Mouse (Mus musculus) granulocyte monocyte progenitor cell, adult 5-6 weeks (primary cell): ENCODE measurements around the gene Srebf2. TPM values are rescaled to one million over a fixed set of nuclear protein-coding genes. Genes with fewer than 3 reads are reported as not detected.
A peak's percentile ranks its signal among the peaks of the same experiment; 100 is the strongest.

Source experiments
- ATAC-seq: replicated peaks from 2 replicates; pipeline ENCODE4 v1.8.0; 2016; ENCODE audit warnings: mild to moderate bottlenecking, moderate TSS enrichment, inconsistent platforms; ENCODE audit not compliant: poor library complexity, severe bottlenecking
- total RNA-seq, 2 experiments: library from RNA; stranded (forward) in 1 of 2; stranded (reverse) in 1 of 2; fragments of 200-712, 200-1000 nt in 1 of 2; fragments of >200 nt in 1 of 2; fragmentation: Nextera tagmentation in 1 of 2; gene quantifications; 2 replicates each; pipeline ENCODE4 v1.2.3; 2014 to 2017

The Srebf2 gene
- total RNA-seq, 2 experiments from 2014 or later: 16.5 to 19.0 TPM

DNA sequence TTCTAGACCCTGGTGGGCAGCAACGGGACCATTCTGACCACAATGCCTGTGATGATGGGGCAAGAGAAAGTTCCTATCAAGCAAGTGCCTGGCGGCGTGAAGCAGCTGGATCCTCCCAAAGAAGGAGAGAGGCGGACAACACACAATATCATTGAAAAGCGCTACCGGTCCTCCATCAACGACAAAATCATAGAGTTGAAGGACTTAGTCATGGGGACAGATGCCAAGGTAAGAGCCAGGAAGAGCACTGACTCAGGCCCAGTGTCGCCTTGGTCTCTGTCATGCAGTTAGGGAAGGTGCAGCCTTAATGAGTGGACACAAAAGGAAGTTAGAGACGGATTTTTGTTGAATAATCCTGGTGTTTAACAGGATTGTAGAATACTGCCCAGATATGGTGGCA is 28.1 kb downstream of the Srebf2 start:
- ATAC-seq: no peak

DNA sequence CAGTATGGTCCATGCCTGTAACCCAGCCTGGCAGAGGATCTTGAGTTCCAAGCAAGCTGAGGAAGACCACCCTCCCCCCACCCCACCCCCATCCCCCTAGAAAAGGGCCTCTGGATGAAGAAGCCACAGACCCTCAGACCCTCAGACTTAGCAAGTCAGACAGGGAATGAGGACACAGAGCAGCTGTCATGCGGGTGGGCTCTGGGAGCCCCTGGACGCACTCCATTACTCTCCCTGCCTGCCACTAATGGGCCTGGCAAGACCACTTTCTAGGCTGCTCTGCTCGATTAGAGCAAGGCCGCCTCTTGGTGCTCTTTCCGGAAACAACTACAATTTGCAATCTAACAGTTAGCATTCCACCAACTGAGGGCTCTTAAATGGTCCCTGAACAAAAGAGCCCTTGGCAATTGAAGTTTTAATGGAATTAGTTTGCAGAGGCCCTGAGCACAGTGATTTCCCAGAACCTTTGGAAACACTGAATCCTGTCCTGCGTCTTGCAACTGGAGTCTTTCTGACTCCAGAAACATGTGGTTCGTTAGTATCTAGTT is 30.8 kb downstream of the Srebf2 start:
- ATAC-seq: no peak

DNA sequence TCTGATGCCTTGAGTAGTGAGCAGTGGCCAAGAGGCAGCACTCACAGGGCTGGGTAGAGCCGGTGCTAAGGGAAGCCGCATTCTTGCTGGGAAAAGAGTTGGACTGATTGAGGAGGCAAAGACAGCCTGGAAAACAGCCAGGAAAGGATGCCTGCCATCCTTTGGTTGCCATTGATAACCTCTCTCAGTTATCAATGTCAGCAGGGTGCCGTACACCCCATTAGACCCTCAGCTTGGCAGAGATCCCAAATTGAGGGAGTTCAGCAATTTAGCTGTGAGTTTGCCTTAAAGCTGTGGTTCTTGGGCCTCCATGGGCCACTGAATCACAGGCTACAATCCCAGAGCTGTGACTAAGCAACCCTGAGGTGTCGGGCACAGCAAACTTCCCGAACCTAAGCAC is 34.1 kb downstream of the Srebf2 start:
- ATAC-seq: no peak

DNA sequence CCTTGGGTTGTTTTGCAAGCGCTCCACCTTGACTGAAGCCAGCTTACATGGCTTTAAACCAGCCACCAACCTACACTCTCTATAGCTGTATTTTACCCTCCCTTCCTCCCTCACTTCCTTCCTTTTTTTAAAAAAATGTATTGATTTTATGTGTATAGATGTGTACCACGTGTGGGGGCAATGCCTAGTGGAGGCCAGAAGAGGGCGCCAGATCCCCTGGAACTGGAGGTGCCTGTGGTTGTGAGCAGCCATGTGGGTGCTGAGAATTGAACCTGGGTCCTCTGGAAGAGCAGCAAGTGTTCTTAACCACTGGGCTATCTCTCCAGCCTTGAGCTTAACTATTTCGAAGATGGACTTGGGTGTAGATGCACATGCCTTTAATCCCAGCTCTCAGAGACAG is 35.3 kb downstream of the Srebf2 start:
- no peak for ATAC-seq

DNA sequence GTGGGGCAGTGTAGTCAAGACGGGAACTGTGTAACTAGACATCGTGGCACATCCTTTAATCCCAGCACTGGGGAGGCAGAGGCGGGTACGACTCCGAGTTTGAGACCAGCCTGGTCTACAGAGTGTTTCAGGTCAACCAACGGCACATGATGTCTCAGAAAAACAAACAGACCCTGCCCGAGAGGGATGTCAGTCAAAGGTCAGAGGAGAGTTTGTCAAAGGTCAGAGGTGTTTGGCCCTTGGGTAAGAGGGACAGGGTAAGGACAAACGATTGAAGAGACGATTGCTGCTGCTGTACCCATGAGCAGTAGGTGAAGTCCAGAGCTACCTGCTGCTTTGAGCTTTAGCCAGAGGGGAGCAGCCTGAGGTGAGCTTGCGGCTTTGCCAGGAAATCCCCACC is 36.6 kb downstream of the Srebf2 start:
- no peak for ATAC-seq

DNA sequence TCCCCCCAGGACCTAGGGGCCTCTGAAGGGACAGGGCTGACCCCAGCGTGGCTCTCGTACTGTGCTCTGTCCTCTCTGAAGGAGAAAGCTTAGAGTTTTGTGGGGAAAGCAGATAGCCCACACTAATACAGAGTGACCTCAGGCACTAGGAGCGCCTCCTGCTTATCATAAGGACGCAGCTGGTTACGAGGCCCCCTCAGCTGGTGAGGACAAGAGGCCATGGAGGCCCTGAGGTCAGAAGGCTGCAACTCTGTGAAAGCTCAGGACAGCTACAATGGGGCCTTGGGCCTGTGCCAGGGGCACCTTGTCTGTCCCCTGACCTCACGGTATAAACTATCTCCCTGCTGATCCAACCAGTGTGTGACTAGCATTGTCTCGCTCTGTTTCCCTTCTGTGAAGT is 37.2 kb downstream of the Srebf2 start:
- ATAC-seq: no peak

DNA sequence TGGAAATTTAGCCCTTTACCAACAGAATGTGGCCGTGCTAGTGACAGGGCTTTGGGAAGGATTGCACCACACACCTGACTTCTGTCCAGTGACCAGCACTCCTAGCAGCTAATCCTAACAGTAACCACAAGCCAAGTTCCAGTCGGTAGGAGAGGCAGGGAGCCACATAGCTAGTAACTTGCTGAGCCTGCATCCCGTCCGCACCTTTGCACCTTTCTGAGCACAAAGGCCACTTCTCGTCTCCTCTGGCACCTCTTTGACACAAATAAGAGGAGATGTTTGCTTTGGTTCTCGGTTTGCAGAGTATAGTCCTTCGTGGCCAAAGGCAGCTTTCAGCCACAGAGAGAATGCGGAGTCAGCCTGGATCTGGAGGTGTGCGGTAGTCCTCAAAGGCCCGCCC is 37.7 kb downstream of the Srebf2 start:
- ATAC-seq: no peak

DNA sequence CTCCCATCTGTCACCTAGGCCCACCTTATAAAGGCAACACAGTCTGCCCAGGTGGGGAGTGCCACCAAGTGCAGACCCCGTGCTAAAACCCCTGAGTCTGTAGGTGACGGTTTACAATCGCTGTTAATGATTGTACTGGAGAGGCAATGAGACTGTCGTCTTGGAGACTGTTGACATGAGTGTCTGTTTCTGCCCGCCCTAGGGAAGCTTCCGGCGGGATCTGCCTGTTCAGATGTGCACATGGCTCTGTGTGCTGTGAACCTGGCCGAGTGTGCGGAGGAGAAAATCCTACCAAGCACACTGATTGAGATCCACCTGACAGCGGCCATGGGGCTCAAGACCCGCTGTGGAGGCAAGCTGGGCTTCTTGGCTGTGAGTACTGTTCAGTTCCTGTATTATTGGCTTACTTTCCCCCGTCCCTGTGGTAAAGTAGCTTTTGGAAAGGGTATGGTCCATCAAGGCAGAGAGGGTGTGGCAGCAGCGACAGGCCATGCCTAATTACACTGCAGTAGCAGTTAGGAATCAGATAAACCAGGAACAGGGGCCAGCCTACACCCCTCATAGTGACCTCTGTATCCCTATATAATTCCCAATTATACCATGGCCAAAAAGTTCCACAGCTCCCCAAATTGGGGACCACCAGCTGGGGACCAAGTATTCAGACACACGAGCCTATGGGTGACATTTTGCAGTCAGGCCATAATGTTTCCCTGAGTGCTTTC is 38.2 kb downstream of the Srebf2 start:
- no peak for ATAC-seq

DNA sequence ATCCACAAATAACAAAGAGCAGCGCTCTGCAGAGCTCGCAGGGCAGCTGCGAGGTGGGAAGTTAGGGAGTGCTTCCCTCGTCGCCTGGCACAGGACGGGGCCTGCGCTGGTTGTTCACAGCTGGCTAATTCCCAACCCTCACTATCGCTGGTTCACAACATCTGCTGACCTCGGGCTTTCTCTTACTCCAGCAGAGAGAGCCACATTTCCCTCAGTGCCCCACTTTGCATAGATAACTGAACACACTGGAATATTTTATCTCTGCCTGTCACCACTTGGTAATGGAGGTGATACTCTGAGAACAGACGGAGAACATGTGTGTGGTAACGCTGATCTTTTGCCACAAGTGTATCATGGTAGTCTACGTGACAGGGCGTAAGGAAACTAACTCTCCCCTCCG is 39.1 kb downstream of the Srebf2 start:
- ATAC-seq: no peak

DNA sequence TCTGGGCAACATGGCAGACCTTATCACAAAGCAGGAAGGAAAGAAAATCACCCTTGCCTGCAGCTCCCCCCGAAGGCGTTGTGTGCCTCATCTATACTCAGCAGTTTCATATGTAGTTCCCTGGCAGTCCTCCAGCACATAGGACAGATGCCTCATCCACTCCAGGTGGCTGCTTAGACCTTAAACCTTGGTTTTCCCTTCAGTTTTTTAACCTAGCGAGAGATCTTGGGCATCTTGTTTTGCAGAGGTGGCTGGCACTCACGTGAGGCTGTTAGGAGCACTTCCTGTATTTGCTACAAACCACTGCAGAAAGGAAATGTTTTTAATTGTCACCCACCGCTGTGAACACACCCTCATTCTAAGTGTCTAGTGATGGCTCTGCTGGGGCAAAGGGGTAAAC is 40.0 kb downstream of the Srebf2 start:
- peak; percentile 69 for ATAC-seq

DNA sequence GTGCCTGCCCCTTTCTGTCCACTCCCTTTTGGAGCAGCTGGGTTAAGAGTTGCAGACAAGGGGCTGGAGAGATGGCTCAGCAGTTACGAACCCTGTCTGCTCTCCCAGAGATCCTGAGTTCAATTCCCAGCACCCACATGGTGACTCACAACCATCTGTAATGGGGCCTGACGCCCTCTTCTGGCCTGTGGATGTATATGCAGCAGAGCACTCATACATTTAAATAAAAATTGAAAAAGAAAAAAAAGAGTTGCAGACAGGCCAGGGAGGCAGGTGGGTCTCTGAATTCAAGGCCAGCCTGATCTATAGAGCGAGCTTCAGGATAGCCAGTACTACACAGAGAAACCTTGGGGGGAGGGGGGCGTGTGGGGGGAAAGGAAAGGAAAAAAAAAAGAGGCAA is 40.4 kb downstream of the Srebf2 start:
- ATAC-seq: no peak

DNA sequence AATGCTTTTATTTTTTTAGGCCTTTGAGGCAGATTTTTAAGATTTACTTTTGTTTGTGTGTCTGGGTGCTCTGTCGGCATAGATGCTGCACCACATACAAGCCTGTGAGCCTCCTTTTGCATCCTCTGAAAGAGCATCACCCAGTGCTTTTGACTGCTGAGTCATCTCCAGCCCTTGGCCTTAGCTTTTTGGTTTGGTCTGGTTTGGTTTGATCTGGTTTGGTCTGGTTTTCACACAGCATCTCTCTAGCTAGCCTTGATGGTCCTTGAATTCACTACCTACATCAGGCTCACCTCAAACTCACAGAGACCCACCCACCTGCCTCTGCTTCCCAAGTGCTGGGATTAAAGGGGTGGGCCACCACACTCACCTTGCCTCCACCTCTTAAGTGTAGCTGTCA is 40.9 kb downstream of the Srebf2 start:
- no peak for ATAC-seq

DNA sequence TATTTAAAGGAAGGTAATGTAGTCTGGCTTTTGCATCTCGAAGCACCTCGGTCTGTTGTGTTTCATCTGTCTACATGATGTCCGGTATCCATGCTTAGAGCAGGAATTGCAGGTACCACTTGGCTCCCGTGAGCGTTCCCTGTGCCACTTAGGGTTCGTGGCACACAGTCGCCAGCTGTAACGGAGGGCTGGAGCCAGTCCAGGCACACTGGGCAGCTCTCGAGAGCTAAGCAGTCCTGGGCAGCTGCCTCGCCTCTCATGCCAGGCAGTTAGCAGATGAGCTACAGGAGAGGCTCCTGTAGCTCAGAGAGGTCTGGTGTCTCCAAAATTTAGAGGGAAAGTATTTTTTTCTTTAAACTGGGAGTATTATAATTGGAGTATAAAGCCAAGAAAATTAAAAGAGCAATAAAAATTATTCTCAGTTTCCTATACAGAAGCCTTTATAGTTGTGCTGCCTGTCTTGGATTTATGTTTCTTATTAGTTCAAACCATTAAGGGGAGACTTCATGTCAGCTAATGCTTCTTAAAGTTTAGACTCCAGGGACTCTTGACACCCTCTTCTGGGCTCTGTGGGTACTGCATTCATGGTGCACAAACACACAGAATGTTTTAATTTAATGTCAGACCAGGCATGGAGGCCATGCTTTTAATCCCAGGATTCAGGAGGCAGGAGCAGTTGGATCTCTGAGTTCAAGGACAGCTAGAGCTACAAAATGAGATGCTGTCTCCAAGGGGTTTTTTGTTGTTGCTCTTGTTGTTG is 41.7 kb downstream of the Srebf2 start:
- ATAC-seq: 0 out of 2 replicates have a peak, but pooled peaks have one; percentile 50

DNA sequence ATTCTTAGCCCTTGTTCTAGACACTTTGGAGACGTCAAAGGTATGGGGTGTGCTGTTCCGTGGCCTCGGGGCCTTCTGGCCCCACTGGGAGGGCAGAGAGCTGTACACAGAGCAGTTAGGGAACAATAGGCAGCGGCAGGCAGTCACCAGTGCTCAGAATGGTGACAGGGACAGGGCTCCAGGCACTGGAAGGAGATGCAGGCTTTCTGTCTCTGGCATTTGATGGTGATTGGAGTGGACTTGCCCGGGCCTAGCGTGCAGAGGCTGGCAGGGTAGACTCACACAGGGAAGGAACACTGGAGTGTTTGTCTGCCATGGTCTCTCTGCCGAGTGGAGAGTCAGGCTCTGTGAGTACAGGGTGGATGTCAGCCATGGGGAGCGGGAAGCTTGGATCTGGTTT is 45.6 kb downstream of the Srebf2 start:
- ATAC-seq: no peak

DNA sequence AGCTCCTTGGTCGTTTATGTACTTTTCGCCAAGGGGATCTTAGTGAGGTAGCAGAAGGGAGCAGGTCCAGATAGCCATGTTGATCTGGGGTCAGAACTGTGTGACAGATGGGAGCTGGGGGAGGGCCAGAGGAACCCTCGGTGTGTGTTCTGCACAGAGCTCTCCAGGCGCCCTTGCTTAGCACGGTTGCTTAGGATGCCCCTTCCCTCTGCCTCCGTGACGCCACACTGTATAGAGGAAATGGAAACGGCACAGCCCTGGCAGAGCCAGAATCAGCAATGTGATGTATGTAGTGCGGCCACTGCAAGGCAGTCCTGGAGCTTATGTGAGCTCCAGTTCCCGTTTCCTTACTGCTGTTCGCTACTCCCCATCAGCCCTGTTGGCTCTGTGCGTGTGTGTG is 49.3 kb downstream of the Srebf2 start:
- peak; percentile 73 for ATAC-seq

DNA sequence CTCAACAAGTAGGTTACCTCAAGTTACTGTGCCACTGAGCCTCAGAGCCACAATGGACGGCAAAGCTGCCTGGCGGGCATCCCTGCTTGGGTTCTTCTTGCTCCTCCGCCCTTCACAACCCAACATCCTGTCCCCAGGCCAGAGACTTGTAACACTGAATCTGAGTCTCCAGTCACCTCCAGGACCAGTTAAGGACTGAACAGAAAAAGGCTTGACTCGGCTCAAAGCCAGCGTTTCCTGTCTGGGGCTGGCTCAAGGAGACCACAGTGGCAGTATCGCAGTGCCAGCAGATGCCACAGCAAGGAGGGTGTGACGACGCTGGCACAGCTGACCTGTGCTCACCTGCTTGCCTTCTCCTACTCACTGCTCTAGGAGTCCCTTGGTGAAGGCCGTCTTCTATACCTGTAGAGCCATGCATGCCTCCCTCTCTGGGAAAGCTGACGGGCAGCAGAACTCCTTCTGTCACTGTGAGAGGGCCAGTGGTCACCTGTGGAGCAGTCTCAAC is 50.3 kb downstream of the Srebf2 start:
- ATAC-seq: no peak

DNA sequence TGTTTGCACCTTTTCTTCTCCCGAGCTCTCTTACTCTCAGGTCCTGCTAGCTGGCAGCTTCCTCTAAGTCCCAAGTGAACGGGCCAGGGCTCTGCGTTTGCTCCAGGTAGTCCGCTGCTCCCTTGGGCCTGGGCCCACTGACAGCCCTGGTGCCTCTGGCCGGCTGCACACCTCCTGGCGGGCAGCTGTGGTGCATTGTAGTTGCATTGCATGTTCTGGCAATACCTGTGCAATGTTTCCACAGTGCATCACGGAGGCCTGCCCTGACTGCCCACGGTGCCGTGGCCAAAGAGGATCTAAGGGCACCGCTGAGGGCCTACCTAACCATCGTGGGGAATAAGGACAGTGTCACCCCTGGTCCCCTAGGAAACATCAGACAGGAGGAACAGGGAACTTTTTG is 51.0 kb downstream of the Srebf2 start:
- peak; percentile 6; the same call in 1 of the 2 replicates for ATAC-seq

DNA sequence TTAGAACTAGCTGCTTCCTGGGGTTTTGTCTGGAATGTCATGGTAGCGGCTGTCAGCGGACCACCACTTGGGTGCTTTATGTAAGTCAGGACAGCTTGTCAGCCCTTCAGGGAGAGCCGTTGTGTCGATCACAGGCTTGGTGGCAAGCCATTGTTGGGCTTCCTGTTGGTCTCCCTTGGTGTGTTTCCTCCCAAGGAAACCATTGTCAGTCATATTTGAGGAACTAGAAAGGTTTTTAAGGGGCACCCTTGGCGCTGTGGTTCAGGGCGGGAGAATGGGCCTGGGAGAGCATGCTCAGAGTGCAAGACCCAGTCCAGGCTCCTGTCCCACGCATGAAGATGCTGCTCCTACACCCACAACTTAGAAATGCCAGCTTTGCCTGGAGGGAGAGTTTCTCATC is 51.4 kb downstream of the Srebf2 start:
- peak; percentile 64 for ATAC-seq

DNA sequence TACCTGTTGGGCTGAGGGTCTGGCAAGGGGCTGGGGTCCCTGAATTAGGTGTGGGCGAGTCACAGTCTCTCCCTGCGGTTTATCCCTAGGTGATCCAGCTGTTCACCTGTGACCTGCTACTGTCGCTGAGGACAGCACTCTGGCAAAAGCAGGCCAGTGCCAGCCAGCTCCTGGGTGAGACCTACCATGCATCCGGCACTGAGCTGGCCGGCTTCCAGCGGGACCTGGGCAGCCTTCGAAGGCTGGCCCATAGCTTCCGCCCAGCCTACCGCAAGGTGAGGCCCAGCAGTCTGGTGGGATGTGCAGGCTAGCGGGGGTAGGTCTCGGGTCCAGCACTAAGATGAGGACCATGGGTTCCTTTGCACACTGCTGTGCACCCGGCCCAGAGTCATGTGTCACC is 52.6 kb downstream of the Srebf2 start:
- no peak for ATAC-seq

DNA sequence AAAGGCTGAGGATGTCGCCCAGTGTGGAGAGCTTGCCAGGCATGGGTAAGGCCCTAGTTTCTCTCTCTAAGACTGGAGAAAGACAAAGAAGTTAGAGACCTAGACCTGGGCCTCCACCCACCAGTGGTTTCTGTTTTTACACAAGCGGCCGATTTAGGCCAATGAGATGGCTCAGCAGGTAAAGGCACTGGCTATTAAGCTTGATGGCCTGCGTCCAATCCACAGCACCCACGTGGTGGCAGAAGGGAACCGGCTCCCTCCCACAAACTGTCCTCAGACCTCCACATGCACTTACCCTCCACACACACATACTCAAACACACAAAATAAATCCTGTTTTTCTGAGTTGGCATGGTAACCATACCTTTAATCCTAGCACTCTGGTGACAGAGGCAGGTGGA is 55.1 kb downstream of the Srebf2 start:
- ATAC-seq: no peak

DNA sequence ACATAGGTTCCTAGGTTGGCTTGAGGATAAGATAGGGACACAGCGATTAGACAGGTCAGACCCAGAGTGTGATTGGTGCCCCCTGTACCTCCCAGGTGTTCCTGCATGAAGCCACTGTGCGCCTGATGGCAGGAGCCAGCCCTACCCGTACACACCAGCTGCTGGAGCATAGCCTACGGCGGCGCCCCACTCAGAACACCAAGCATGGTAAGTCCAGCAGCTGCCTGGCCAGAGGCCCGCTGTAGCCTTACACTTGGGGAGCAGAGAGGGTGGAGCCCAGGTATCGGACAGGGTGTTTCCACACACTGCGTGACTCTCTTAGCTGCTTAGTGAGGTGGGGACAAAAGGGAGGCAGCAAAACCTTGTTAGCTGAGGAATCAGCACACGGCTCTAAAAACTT is 56.1 kb downstream of the Srebf2 start:
- no peak for ATAC-seq
